Mouse (Mus musculus) myocyte (in vitro differentiated cells): ENCODE measurements around the gene Snf8. TPM values are rescaled to one million over a fixed set of nuclear protein-coding genes. Genes with fewer than 3 reads are reported as not detected.

ENCODE experiments used
- H3K27me3 ChIP-seq: one replicate; pipeline ENCODE4 v1.6.1; 2011; ENCODE audit not compliant: control insufficient read depth, insufficient read depth, insufficient read length
- H3K36me3 ChIP-seq: one replicate; pipeline ENCODE4 v1.6.1; 2011; ENCODE audit not compliant: control insufficient read depth, insufficient read depth
- H3K4me2 ChIP-seq: one replicate; pipeline ENCODE4 v1.6.1; 2011; ENCODE audit warnings: low read depth, control low read depth
- H3K4me3 ChIP-seq: one replicate; pipeline ENCODE4 v1.5.1; 2011; ENCODE audit warnings: mild to moderate bottlenecking, control low read depth, moderate library complexity
- H3K79me2 ChIP-seq: one replicate; pipeline ENCODE4 v1.6.1; 2011; ENCODE audit not compliant: control insufficient read depth, insufficient read depth
- H3ac ChIP-seq: one replicate; pipeline ENCODE4 v1.6.1; 2011; ENCODE audit not compliant: control insufficient read depth, insufficient read length
- CEBPB ChIP-seq: IDR thresholded peaks from 2 replicates; pipeline ENCODE4 v1.6.1; 2011; ENCODE audit warnings: mild to moderate bottlenecking, moderate library complexity; ENCODE audit not compliant: poor library complexity, insufficient read depth, severe bottlenecking
- E2F4 ChIP-seq: IDR thresholded peaks from one replicate; pipeline ENCODE4 v1.6.1; 2011; ENCODE audit warnings: mild to moderate bottlenecking, control low read depth, moderate library complexity; ENCODE audit not compliant: insufficient read depth
- MAX ChIP-seq: IDR thresholded peaks from one replicate; pipeline ENCODE4 v1.6.1; 2011; ENCODE audit warnings: low read depth, mild to moderate bottlenecking, control low read depth
- MYOD1 ChIP-seq, 3 experiments: IDR thresholded peaks; one replicate each; pipeline ENCODE4 v1.6.1; 2011; ENCODE audit warnings: control low read depth in 2 of 3, low read depth in 2 of 3, mild to moderate bottlenecking in 2 of 3, moderate library complexity in 1 of 3; ENCODE audit not compliant: insufficient read length in 2 of 3, control insufficient read depth in 1 of 3
- MYOG ChIP-seq, 3 experiments: IDR thresholded peaks; one replicate each; pipeline ENCODE4 v1.6.1; 2011; ENCODE audit warnings: control low read depth in 2 of 3, low read depth in 2 of 3, mild to moderate bottlenecking in 2 of 3; ENCODE audit not compliant: insufficient read length in 2 of 3, control insufficient read depth in 1 of 3, insufficient read depth in 1 of 3
- POLR2A ChIP-seq: IDR thresholded peaks from one replicate; pipeline ENCODE4 v1.6.1; 2011; ENCODE audit warnings: low read depth, mild to moderate bottlenecking, control low read depth, moderate library complexity; ENCODE audit not compliant: insufficient read length
- POLR2AphosphoS2 ChIP-seq: IDR thresholded peaks from one replicate; pipeline ENCODE4 v1.6.1; 2011; ENCODE audit warnings: low read depth, control low read depth; ENCODE audit not compliant: insufficient read length
- REST ChIP-seq: IDR thresholded peaks from one replicate; pipeline ENCODE4 v1.6.1; 2011; ENCODE audit warnings: mild to moderate bottlenecking, control low read depth, moderate library complexity; ENCODE audit not compliant: insufficient read depth, insufficient read length
- SRF ChIP-seq: IDR thresholded peaks from one replicate; pipeline ENCODE4 v1.6.1; 2011; ENCODE audit warnings: low read depth; ENCODE audit not compliant: control insufficient read depth, insufficient read length
- TCF12 ChIP-seq: IDR thresholded peaks from one replicate; pipeline ENCODE4 v1.6.1; 2011; ENCODE audit warnings: mild to moderate bottlenecking, control low read depth; ENCODE audit not compliant: poor library complexity, insufficient read depth, severe bottlenecking
- TCF3 ChIP-seq: IDR thresholded peaks from one replicate; pipeline ENCODE4 v1.6.1; 2011; ENCODE audit warnings: low read depth, control low read depth; ENCODE audit not compliant: insufficient read length
- USF1 ChIP-seq: IDR thresholded peaks from one replicate; pipeline ENCODE4 v1.6.1; 2011; ENCODE audit warnings: low read depth, mild to moderate bottlenecking, control low read depth, moderate library complexity
- polyA plus RNA-seq: library from polyadenylated mRNA; unstranded; fragments of >200 nt; fragmentation: generic; extraction: Trizol; gene quantifications from one replicate; pipeline ENCODE4 v1.2.1, GENCODE M21; 2012; ENCODE audit warnings: missing spikeins

Snf8 gene
- polyA plus RNA-seq, 1 experiment = 112 TPM

GRCm38 (mm10) chr11:96004793-96005402 is 29.8 kb upstream of the Snf8 start:
- Histone ChIP-seq H3K27me3 (peaks cover 52% of the 10 kb centered on the region), H3K4me3 (no peak overlapping the region), H3K36me3 (no peaks in the 10 kb centered on the region), H3K4me2 (no peak overlapping the region), H3ac (no peak overlapping the region), H3K79me2 (no peaks in the 10 kb centered on the region)
- no peak for TF ChIP-seq TCF12
- no peak for TF ChIP-seq MAX
- TF ChIP-seq E2F4 = no peak
- no peak for TF ChIP-seq USF1
- TF ChIP-seq SRF = no peak
- TF ChIP-seq POLR2AphosphoS2 = no peak
- TF ChIP-seq TCF3 = no peak
- TF ChIP-seq MYOG (IDR thresholded peaks at IDR 0.05; ENCODE audit: control insufficient read depth in 1 of 3, insufficient read depth in 1 of 3, insufficient read length in 2 of 3, low read depth in 2 of 3) = no peak
- no peak for TF ChIP-seq MYOD1 (IDR thresholded peaks at IDR 0.05; ENCODE audit: control insufficient read depth in 1 of 3, insufficient read length in 2 of 3, low read depth in 2 of 3)
- no peak for TF ChIP-seq POLR2A
- TF ChIP-seq CEBPB = no peak
- no peak for TF ChIP-seq REST

- no peak for TF ChIP-seq CEBPB
- Histone ChIP-seq H3K36me3 (no peaks in the 10 kb centered on the region), H3K4me3 (no peak within 1 kb of the TSS), H3K79me2 (no peaks in the 10 kb centered on the region), H3K27me3 (peaks cover 50% of the 10 kb centered on the region), H3K4me2 (no peak within 1 kb of the TSS), H3ac (no peak within 1 kb of the TSS)
These were observed 29.0 kb upstream of the Snf8 start, which contains the start of gene Igf2bp1 for GRCm38 (mm10) chr11:96005403-96006271. Gene Igf2bp1 (minus strand): TSS chr11:96005940.

- no peak overlapping the region for H3K4me3 ChIP-seq
These were observed 28.3 kb upstream of the Snf8 start for GRCm38 (mm10) chr11:96006367-96006851.

GRCm38 (mm10) chr11:96006852-96007515 is 27.7 kb upstream of the Snf8 start:
- H3K4me2 ChIP-seq = no peak overlapping the region
- no peaks in the 10 kb centered on the region for H3K36me3 ChIP-seq
- no peaks in the 10 kb centered on the region for H3K79me2 ChIP-seq
- TF ChIP-seq E2F4 = no peak
- TF ChIP-seq POLR2AphosphoS2 = no peak
- TF ChIP-seq TCF3 = no peak
- no peak for TF ChIP-seq REST
- TF ChIP-seq SRF = no peak
- no peak for TF ChIP-seq TCF12
- TF ChIP-seq CEBPB = no peak
- peaks cover 44% of the 10 kb centered on the region for H3K27me3 ChIP-seq
- no peak overlapping the region for H3K4me3 ChIP-seq
- H3ac ChIP-seq = no peak overlapping the region

More at GRCm38 (mm10) chr11:96006367-96006851, 28.3 kb upstream of the Snf8 start:
- H3ac ChIP-seq = no peak overlapping the region
- H3K79me2 ChIP-seq = no peaks in the 10 kb centered on the region
- peaks cover 50% of the 10 kb centered on the region for H3K27me3 ChIP-seq
- no peaks in the 10 kb centered on the region for H3K36me3 ChIP-seq
- TF ChIP-seq POLR2AphosphoS2 = no peak
- no peak for TF ChIP-seq CEBPB
- no peak for TF ChIP-seq E2F4
- no peak overlapping the region for H3K4me2 ChIP-seq
